Comparison of ENCODE assay signal across 21 mouse cellular contexts in genomic region chr12:30415981-30416380, GRCm38 (mm10). TPM values are rescaled to one million over a fixed set of nuclear protein-coding genes. Genes with fewer than 3 reads are reported as not detected.
DNase-seq lines count a peak whose midpoint lies in the region; ATAC-seq and TF ChIP-seq lines count a peak whose summit lies in the region.
"Had no signal": no experiment of that assay in that cellular context is flagged by ENCODE, and none has a peak within 500 bp of the region (broad histone marks: within the 10 kb centered on the region; RNA-seq: fewer than 3 reads in every experiment).

No protein-coding gene starts in this region.

- H3K9me3 ChIP-seq in hindbrain, postnatal 0 days (ENCODE audit: low read length) = no peaks in the 10 kb centered on the region
- no peaks in the 10 kb centered on the region for H3K9me3 ChIP-seq in hindbrain, embryonic 11.5 days (ENCODE audit: control insufficient read depth, low read length)
- no peaks in the 10 kb centered on the region for H3K9me3 ChIP-seq in kidney, embryonic 16.5 days (ENCODE audit: low read length)
- H3K9me3 ChIP-seq: embryonic facial prominence, embryonic 12.5 days; hindbrain, embryonic 13.5 days; intestine, embryonic 15.5 days; liver, embryonic 15.5 days; neural tube, embryonic 13.5 days had no signal

- no peaks in the 10 kb centered on the region for H3K36me3 ChIP-seq in hindbrain, postnatal 0 days (ENCODE audit: insufficient read depth, low read length)
- no peaks in the 10 kb centered on the region for H3K36me3 ChIP-seq in hindbrain, embryonic 11.5 days (ENCODE audit: control insufficient read depth, insufficient read depth, low read length)
- H3K36me3 ChIP-seq in kidney, embryonic 16.5 days (ENCODE audit: insufficient read depth, low read length) = no peaks in the 10 kb centered on the region
- H3K36me3 ChIP-seq: embryonic facial prominence, embryonic 12.5 days; hindbrain, embryonic 13.5 days; intestine, embryonic 15.5 days; liver, embryonic 15.5 days; neural tube, embryonic 13.5 days had no signal

- peak; percentile 4 for DNase-seq in hindbrain, postnatal 0 days (ENCODE audit: low spot score)
- DNase-seq in hindbrain, embryonic 11.5 days (ENCODE audit: low spot score) = no peak
- peak; percentile 46 for DNase-seq in testis, postnatal 10 days (ENCODE audit: low spot score)
- DNase-seq in testis, postnatal 14 days (ENCODE audit: low spot score) = no peak
- DNase-seq in layer of hippocampus, adult 2 months (ENCODE audit: low spot score in 2 of 2) = no peak
- DNase-seq: cerebellum, adult 18-20 months; forebrain, postnatal 0 days; gastrocnemius, postnatal 10 days; layer of hippocampus, adult 9-11 months; lung, postnatal 14 days had no signal

- H3K27ac ChIP-seq in hindbrain, postnatal 0 days = no peak overlapping the region
- no peak overlapping the region for H3K27ac ChIP-seq in hindbrain, embryonic 11.5 days (ENCODE audit: low read depth, low read length)
- peak overlapping the region; percentile 60; the same call in 1 of the 2 replicates for H3K27ac ChIP-seq in kidney, embryonic 16.5 days (ENCODE audit: low read length)
- no peak overlapping the region for H3K27ac ChIP-seq in layer of hippocampus, adult 2 months
- H3K27ac ChIP-seq: embryonic facial prominence, embryonic 12.5 days; hindbrain, embryonic 13.5 days; intestine, embryonic 15.5 days; liver, embryonic 15.5 days; neural tube, embryonic 13.5 days had no signal

- H3K9ac ChIP-seq in hindbrain, postnatal 0 days (replicated peaks; ENCODE audit: low read length) = no peak overlapping the region
- no peak overlapping the region for H3K9ac ChIP-seq in hindbrain, embryonic 11.5 days (ENCODE audit: low read depth, low read length)
- no peak overlapping the region for H3K9ac ChIP-seq in kidney, embryonic 16.5 days (replicated peaks; ENCODE audit: low read length)
- H3K9ac ChIP-seq: embryonic facial prominence, embryonic 12.5 days; forebrain, postnatal 0 days; hindbrain, embryonic 13.5 days; intestine, embryonic 15.5 days; liver, embryonic 15.5 days; neural tube, embryonic 13.5 days had no signal

- 65% methylated on average over 6 of the region's 6 CpGs for WGBS in hindbrain, postnatal 0 days
- WGBS in hindbrain, embryonic 11.5 days = 86% methylated on average over 6 of the region's 6 CpGs
- 55% methylated on average over 6 of the region's 6 CpGs for WGBS in kidney, embryonic 16.5 days

- 0 out of 2 replicates have a peak, but pooled peaks have one; percentile 51 for ATAC-seq in hindbrain, postnatal 0 days
- no peak for ATAC-seq in hindbrain, embryonic 11.5 days (ENCODE audit: low FRiP score)
- ATAC-seq in kidney, embryonic 16.5 days (ENCODE audit: low FRiP score, low TSS enrichment) = peak; percentile 88
- no peak for ATAC-seq in monocyte, adult 5-6 weeks (replicated peaks; ENCODE audit: insufficient number of reproducible peaks, low FRiP score, low TSS enrichment, poor library complexity, severe bottlenecking)
- ATAC-seq: forebrain, postnatal 0 days had no signal

- H3K27me3 ChIP-seq in hindbrain, postnatal 0 days (ENCODE audit: insufficient read depth, low read length) = no peaks in the 10 kb centered on the region
- no peaks in the 10 kb centered on the region for H3K27me3 ChIP-seq in hindbrain, embryonic 11.5 days (ENCODE audit: control insufficient read depth, insufficient read depth, low read length)
- H3K27me3 ChIP-seq in kidney, embryonic 16.5 days (ENCODE audit: insufficient read depth, low read length) = no peaks in the 10 kb centered on the region
- H3K27me3 ChIP-seq: embryonic facial prominence, embryonic 12.5 days; hindbrain, embryonic 13.5 days; intestine, embryonic 15.5 days; liver, embryonic 15.5 days; megakaryocyte, embryonic 14.5 days; neural tube, embryonic 13.5 days had no signal

- no peak overlapping the region for H3K4me2 ChIP-seq in hindbrain, postnatal 0 days (ENCODE audit: low read depth, low read length)
- no peak overlapping the region for H3K4me2 ChIP-seq in hindbrain, embryonic 11.5 days (replicated peaks; ENCODE audit: low read depth, low read length)
- no peak overlapping the region for H3K4me2 ChIP-seq in kidney, embryonic 16.5 days (replicated peaks; ENCODE audit: low read depth, low read length)
- H3K4me2 ChIP-seq: embryonic facial prominence, embryonic 12.5 days; hindbrain, embryonic 13.5 days; intestine, embryonic 15.5 days; liver, embryonic 15.5 days; neural tube, embryonic 13.5 days had no signal

- H3K4me3 ChIP-seq in hindbrain, postnatal 0 days (ENCODE audit: low read length) = no peak overlapping the region
- H3K4me3 ChIP-seq in hindbrain, embryonic 11.5 days (ENCODE audit: low read depth, low read length) = no peak overlapping the region
- no peak overlapping the region for H3K4me3 ChIP-seq in kidney, embryonic 16.5 days (ENCODE audit: low read length)
- H3K4me3 ChIP-seq in layer of hippocampus, adult 2 months = no peak overlapping the region
- H3K4me3 ChIP-seq: embryonic facial prominence, embryonic 12.5 days; hindbrain, embryonic 13.5 days; intestine, embryonic 15.5 days; liver, embryonic 15.5 days; megakaryocyte, embryonic 14.5 days; neural tube, embryonic 13.5 days had no signal

- H3K4me1 ChIP-seq in hindbrain, postnatal 0 days (ENCODE audit: insufficient read depth, low read length) = no peaks in the 10 kb centered on the region
- no peaks in the 10 kb centered on the region for H3K4me1 ChIP-seq in hindbrain, embryonic 11.5 days (replicated peaks; ENCODE audit: control insufficient read depth, insufficient read depth, low read length)
- no peaks in the 10 kb centered on the region for H3K4me1 ChIP-seq in kidney, embryonic 16.5 days (ENCODE audit: insufficient read depth, low read length)
- H3K4me1 ChIP-seq: embryonic facial prominence, embryonic 12.5 days; hindbrain, embryonic 13.5 days; intestine, embryonic 15.5 days; liver, embryonic 15.5 days; megakaryocyte, embryonic 14.5 days; neural tube, embryonic 13.5 days had no signal

- TF ChIP-seq CTCF in hindbrain, postnatal 0 days (IDR thresholded peaks at IDR 0.05; ENCODE audit: low read depth) = no peak
- TF ChIP-seq CTCF in layer of hippocampus, adult 2 months (conservative IDR thresholded peaks at IDR 0.05) = no peak

RNA-seq across cellular contexts. Expression of gene Sntg2, which starts 42.8 kb away (rescaled TPM):
- total RNA-seq in hindbrain, postnatal 0 days (2014; rRNA removed) = 5.3 and 6.1 TPM in 2 replicates
- 3.9 and 4.1 TPM in 2 replicates for polyA plus RNA-seq in hindbrain, postnatal 0 days (2015; fragmentation: Nextera tagmentation; extraction: Ambion mirVana)
- 0.43 and 1.0 TPM in 2 replicates for polyA plus RNA-seq in hindbrain, embryonic 11.5 days (2014; fragmentation: Nextera tagmentation; extraction: Ambion mirVana)
- 6.0 and 7.8 TPM in 2 replicates for polyA plus RNA-seq in kidney, embryonic 16.5 days (2015; fragmentation: Nextera tagmentation; extraction: Ambion mirVana)
- total RNA-seq in monocyte, adult 5-6 weeks (2017) = not detected in 3 replicates
- 1 to 10 TPM; 5.0 to 5.8 TPM for total RNA-seq in layer of hippocampus, adult 2 months (2021)
- total RNA-seq: common myeloid progenitor, adult 5-6 weeks; ES-E14 had no signal
- polyA plus RNA-seq: thymus, postnatal 0 days had no signal

Comparison
In these comparisons a context has a peak if more than half of its experiments do, and no peak if none do; other contexts are left out.
1. ATAC-seq: peak in hindbrain, postnatal 0 days (single experiment) and kidney, embryonic 16.5 days (single experiment); none in hindbrain, embryonic 11.5 days (single experiment) and monocyte, adult 5-6 weeks (single experiment).
2. DNase-seq: peak in hindbrain, postnatal 0 days (single experiment) and testis, postnatal 10 days (single experiment); none in hindbrain, embryonic 11.5 days (single experiment), testis, postnatal 14 days (single experiment) and layer of hippocampus, adult 2 months (0 of 2).